Mouse (Mus musculus) megakaryocyte progenitor cell, adult 5-6 weeks (primary cell): ENCODE results near the gene Plppr2. TPM values are rescaled to one million over a fixed set of nuclear protein-coding genes. Genes with fewer than 3 reads are reported as not detected.

Experiments used
- ATAC-seq: replicated peaks from 2 replicates; pipeline ENCODE4 v1.8.0; 2016; ENCODE audit warnings: mild to moderate bottlenecking, moderate TSS enrichment, inconsistent platforms; ENCODE audit not compliant: poor library complexity
- total RNA-seq, 2 experiments: library from RNA; stranded (forward) in 1 of 2; stranded (reverse) in 1 of 2; fragments of 157-497, 149-512 nt in 1 of 2; fragments of 200-1000 nt in 1 of 2; gene quantifications; 2 replicates each; pipeline versions ENCODE4 v1.2.3 to v1.2.4; 2015 to 2017

Plppr2 gene
- 0.42 TPM in 2 replicates for total RNA-seq (2015)
- 0.21 TPM in 1 of 2 replicates, not detected in the other for total RNA-seq (2017)

DNA sequence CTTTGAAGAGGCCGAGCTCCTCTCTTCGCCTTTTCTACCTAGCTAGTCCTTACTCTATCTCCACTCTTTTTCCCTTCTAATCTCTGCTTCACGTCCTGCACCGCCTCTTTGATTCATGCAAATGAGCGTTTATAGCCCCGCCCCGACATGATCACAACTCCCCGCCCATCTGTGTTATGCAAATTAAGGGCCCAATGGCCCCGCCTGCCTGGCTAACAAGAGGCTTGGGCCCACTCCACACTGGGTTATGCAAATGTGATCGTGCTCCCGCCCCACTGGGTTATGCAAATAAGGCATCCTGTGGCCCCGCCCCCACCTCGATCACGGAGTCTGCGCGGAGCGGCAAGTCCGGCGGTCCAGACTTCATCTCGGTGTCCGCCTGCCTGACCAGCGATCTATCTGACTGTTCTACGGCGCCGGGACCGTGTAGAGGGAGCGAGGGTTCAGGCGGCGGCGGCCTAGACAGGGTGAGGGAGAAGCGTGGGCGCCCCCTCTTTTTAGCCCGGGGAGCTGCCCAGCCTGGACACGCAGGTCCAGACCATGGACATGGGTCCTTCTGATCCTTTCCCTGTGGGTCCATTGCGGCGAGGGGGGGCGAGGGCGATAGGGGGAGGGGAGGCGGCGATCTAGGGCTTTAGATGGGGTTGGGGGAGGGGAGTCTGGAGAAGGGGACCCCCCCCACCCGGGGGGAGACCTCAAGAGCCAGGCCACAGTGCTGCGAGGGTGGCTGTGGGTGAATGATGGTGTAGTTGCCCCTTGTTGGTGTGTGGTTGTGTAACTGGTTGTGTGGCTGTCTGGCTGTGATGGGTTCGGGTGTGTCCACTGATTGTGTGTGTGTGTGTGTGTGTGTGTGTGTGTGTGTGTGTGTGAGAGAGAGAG, at the start of gene Plppr2:
Plppr2 (plus strand) TSS at position 342 of the 879 bp plus-strand sequence.
- ATAC-seq = peak; percentile 97

GRCm38 (mm10) chr9:21889229-21889628, 47.6 kb upstream of the Plppr2 start:
- peak; percentile 63 for ATAC-seq

- ATAC-seq = peak; percentile 100
Observed at GRCm38 (mm10) chr9:21901223-21901820, 35.5 kb upstream of the Plppr2 start.

DNA sequence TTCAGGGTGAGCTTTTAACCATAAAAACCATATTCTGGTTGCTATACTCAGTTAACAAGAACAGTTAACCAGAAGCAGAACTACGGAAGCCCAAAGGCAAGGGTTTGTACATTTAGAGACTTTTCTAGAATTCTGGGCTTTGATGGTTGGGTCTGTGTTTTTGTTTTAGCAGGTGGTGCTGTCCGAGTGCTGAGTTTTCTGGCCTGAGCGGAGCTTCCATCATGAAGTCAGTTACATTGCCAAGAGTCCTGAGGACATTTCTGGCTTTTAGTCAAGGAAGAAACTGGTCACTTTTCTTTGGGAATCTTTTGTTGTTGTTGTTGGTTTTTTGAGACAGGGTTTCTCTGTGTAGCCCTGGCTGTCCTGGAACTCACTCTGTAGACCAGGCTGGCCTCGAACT, 32.8 kb upstream of the Plppr2 start:
- no peak for ATAC-seq

GRCm38 (mm10) chr9:21908216-21908615, 28.6 kb upstream of the Plppr2 start:
- ATAC-seq = peak; percentile 41

- ATAC-seq = peak; percentile 94
Observed at GRCm38 (mm10) chr9:21909474-21910223, 27.2 kb upstream of the Plppr2 start.

GRCm38 (mm10) chr9:21916851-21917492, 19.9 kb upstream of the Plppr2 start:
- ATAC-seq = no peak

DNA sequence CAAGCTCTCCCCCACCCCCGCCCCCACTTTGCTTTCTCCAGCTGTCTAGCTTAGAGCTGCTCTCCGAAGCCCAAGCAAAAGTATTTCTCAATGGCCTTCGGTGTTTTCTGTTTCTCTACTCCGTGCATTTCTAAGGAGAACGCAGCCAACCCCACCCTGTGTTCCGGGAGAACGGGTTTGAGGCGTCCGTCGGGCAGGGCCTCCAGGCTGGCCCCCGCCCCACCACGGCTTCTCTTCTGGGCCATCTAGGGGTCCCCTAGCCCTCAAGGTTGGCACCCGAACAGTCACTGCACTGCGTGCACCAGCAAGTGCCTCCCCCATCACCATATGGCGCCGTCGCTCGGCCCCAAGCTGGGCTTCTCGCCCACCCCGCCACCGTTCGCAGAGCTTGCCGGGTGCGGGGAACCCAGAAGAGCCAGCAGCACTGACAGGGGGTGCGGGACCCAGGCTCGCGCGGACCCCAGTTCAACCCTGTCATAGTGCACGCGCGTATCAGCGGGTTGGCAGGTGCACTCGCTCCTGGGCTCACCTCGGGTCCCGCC, 19.3 kb upstream of the Plppr2 start:
- peak; percentile 11 for ATAC-seq

- ATAC-seq = peak; percentile 96
Observed at GRCm38 (mm10) chr9:21918035-21918592, 18.7 kb upstream of the Plppr2 start, which contains the start of gene Rab3d. Rab3d (minus strand) TSS chr9:21918192.

GRCm38 (mm10) chr9:21918692-21919384, 18.0 kb upstream of the Plppr2 start:
- ATAC-seq = no peak

DNA sequence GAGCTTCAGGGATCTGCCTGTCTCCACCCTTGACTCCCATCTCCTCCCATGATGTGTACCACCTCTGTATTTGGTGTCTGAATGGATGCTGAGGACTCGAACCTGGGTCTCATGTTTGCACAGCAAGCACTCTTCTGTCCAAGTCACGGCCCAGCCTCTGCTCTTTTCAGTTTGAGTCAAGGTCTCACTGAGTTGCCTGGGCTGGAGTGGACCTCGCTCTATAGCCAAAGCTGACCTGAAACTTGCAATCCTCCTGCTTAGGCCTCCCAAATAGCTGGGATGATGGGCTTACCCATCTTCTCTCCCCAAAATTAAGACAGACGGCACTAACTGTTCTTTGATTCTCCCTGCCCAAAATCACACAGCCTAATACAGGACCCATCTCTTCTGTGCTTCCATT, 13.8 kb upstream of the Plppr2 start:
- ATAC-seq = no peak

GRCm38 (mm10) chr9:21923490-21924098, 13.2 kb upstream of the Plppr2 start:
- no peak for ATAC-seq

GRCm38 (mm10) chr9:21924099-21924493, 12.7 kb upstream of the Plppr2 start:
- peak; percentile 74 for ATAC-seq

DNA sequence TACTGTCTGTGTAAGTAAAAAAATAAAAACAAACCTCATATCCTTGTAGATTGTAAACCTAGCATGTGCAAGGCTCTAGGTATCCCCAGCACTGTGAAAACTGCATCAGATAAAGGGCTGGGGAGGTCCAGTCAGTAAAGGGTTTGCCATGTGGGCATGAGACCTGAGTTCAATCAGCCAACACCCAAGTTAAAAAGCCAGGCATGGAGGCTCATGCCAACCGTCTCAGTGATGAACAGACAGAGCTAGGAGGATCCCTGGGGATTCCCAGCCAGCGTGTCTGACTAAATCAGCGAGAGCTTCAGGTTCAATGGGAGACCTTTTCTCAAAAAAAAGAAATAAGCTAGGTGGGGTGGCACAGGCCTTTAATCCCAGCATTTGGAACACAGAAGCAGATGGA, 11.8 kb upstream of the Plppr2 start:
- ATAC-seq = no peak

DNA sequence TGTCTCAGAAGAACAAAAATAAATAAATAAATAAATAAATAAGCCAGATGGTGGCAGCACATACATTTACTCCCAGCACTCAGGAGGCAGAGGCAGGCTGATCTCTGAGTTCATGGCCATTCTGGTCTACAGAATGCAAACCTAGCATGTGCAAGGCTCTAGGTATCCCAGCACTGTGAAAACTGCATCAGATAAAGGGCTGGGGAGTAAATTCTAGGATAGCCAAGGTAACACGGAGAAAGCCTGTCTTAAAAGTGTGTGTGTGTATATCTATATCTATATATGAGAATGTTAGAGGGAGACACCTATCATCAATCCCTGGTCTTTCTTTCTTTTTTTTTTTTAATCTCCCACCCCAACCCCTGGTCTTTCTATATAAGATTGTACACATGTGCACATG, 11.3 kb upstream of the Plppr2 start:
- no peak for ATAC-seq

DNA sequence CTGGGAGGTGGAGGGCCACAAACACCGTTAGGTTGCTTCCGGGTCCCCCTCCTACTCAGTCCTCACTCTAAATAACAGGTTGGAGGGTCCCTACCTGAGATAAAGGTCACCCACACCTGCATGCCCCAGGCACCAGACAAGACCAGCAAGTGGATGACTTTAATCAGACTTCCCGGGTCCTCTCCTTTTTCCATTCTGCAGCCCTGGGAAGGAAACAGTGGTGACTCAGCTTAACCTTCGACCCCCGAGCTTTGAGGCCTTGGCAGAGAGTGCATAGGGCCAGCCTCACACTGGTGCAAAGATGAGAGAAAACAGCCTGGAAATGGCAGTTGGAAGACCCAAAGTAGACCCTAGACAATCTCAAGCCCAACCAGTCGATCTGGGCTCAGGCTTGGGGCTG, 10.7 kb upstream of the Plppr2 start:
- no peak for ATAC-seq

DNA sequence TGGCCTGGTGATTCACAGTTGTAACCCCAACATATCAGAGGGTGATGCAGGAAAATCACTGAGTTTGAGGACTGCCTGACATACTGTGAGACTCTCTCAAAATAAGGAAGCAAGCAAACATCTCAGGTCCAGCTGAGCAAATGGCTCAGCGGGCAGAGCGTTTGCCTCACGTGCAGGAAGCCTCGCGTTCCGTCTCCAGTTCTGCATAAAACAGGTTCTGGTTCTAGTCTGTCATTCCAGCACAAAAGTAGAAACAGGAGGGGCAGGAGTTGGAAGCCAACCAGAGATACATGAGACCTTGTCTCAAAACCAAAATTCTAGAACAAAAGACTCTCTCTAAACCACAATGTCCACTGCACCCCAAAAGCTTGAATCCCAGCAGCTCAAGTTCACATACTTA, 10.0 kb upstream of the Plppr2 start:
- 0 out of 2 replicates have a peak, but pooled peaks have one; percentile 7 for ATAC-seq

DNA sequence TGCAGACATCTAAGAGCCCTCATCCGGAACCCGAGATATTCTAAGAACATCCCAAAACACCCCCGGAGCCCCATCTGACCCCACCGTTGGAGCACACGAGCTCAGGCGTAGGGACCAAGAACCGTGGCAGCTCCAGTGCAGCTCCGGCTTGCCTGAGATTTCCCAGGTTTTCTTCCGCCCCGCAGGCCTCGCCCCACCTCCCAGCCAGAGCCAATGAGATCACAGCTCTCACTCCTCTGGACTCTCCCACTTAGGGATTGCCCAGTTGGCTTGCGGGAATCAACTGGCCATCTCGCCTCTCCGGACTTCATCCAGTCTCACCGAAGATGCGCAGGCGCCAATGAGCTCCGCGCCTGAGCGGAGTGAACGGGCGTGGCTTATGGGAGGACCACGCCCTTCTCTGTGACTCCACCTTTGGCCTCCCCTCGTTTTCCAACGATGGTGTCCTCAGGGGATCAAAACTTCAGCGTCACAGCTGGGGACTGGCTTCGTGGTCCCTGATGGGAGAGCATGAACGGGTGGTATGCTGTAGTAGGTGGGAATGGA, 9.6 kb upstream of the Plppr2 start, which contains the start of the genes Ccdc159 and Tmem205:
Ccdc159 (plus strand) TSS at position 264 of the 546 bp plus-strand sequence.
Tmem205 (minus strand) TSS at position 349 of the 546 bp plus-strand sequence.
- peak; percentile 77 for ATAC-seq

DNA sequence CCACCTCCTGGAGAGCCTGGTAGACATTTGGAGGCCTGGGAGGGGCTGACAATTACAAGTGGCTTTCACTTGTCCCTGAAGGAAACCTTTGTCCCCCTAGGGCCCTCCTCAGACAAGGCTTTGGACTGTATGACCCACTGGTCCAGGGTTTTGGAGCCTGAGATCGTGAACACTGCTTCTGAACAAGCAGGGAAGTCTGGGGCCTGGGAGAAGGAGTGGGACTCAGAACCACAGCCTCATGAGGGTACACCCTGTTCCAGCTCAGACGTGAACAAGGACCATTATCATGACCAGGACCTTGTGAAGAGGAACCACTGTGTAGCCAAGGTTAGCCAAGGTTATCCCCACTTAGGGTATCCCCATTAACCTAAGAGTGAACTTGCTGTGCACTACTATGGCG, 7.6 kb upstream of the Plppr2 start:
- no peak for ATAC-seq
